Mouse (Mus musculus) cortical plate, adult 2 months (tissue): ENCODE measurements at regions not wholly inside any gene's neighbourhood (a gene's known extent, or its start where the extent isn't known, plus 50 kb on each side); places are given as distances from the start of the nearest gene placed in this dataset.

ENCODE experiments used
- CTCF ChIP-seq: fragments of 200-500 bp; IDR thresholded peaks from 2 replicates; pipeline ENCODE4 v1.5.1; 2011; ENCODE audit warnings: mild to moderate bottlenecking, control low read depth, low read length; ENCODE audit not compliant: insufficient read depth; ENCODE audit errors: extremely low read depth
- POLR2A ChIP-seq: fragments of 200-500 bp; IDR thresholded peaks from 2 replicates; pipeline ENCODE4 v1.6.1; 2011; ENCODE audit warnings: mild to moderate bottlenecking, low read length, control low read depth; ENCODE audit not compliant: insufficient read depth; ENCODE audit errors: extremely low read depth

DNA sequence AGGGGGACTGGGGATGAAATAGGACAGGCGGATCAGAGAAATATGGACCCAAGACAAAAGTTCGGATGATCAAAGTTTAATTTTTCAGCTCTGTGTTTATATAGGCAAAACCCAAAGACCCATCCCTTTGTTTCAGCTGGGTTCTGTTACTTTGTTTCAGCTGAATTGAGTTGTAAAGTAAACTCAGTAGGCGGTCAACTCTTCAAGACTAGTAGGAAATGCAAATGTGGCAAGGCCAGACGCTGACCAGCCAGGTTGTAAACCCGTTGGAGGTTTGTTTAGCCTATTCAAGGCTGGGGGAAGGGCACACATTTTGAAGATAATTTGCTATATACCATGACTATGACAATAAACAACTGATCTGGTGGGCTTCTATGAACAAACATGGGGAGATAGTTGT, 294.7 kb downstream of the Foxo1 start:
- TF ChIP-seq CTCF (no peak), POLR2A (no peak)
